Mouse (Mus musculus): Measurements from ENCODE around the gene Prkar1a.

Prkar1a gene

GRCm38 (mm10) chr11:109649206-109649605, at the start of gene Prkar1a:
Gene Prkar1a (plus strand): TSS chr11:109649405.
- DNase-seq (ENCODE audit: low read depth, low spot score), result peak; percentile 90

- no peak for DNase-seq (ENCODE audit: low read depth, low spot score)
Measured at GRCm38 (mm10) chr11:109607600-109607999, 41.6 kb upstream of the Prkar1a start.

- no peak for DNase-seq (ENCODE audit: low read depth, low spot score)
Measured at GRCm38 (mm10) chr11:109608976-109609625, 40.1 kb upstream of the Prkar1a start.

GRCm38 (mm10) chr11:109610046-109610794, 39.0 kb upstream of the Prkar1a start:
- no peak for DNase-seq (ENCODE audit: low read depth, low spot score)

GRCm38 (mm10) chr11:109610795-109611302, 38.4 kb upstream of the Prkar1a start:
- peak; percentile 43 for DNase-seq (ENCODE audit: low read depth, low spot score)

GRCm38 (mm10) chr11:109611303-109612149, 37.7 kb upstream of the Prkar1a start, which contains the start of gene Wipi1:
Gene Wipi1 (minus strand): TSS chr11:109611967.
- peak; percentile 99 for DNase-seq (ENCODE audit: low read depth, low spot score)

GRCm38 (mm10) chr11:109612871-109613529, 36.2 kb upstream of the Prkar1a start:
- DNase-seq (ENCODE audit: low read depth, low spot score), result no peak

GRCm38 (mm10) chr11:109615286-109615685, 33.9 kb upstream of the Prkar1a start:
- DNase-seq (ENCODE audit: low read depth, low spot score), result no peak

- peak; percentile 24 for DNase-seq (ENCODE audit: low read depth, low spot score)
Measured at GRCm38 (mm10) chr11:109616352-109616751, 32.9 kb upstream of the Prkar1a start.

- peak; percentile 24 for DNase-seq (ENCODE audit: low read depth, low spot score)
Measured at GRCm38 (mm10) chr11:109616766-109617165, 32.4 kb upstream of the Prkar1a start.

- DNase-seq (ENCODE audit: low read depth, low spot score), result peak; percentile 91
Measured at GRCm38 (mm10) chr11:109619055-109619454, 30.1 kb upstream of the Prkar1a start.

GRCm38 (mm10) chr11:109620356-109620755, 28.8 kb upstream of the Prkar1a start:
- no peak for DNase-seq (ENCODE audit: low read depth, low spot score)

GRCm38 (mm10) chr11:109621183-109621582, 28.0 kb upstream of the Prkar1a start:
- DNase-seq (ENCODE audit: low read depth, low spot score), result peak; percentile 84

- DNase-seq (ENCODE audit: low read depth, low spot score), result peak; percentile 35
Measured at GRCm38 (mm10) chr11:109622518-109623037, 26.6 kb upstream of the Prkar1a start.

GRCm38 (mm10) chr11:109623238-109623637, 26.0 kb upstream of the Prkar1a start:
- DNase-seq (ENCODE audit: low read depth, low spot score), result no peak

GRCm38 (mm10) chr11:109627648-109628047, 21.6 kb upstream of the Prkar1a start:
- DNase-seq (ENCODE audit: low read depth, low spot score), result no peak

- no peak for DNase-seq (ENCODE audit: low read depth, low spot score)
Measured at GRCm38 (mm10) chr11:109628099-109628498, 21.1 kb upstream of the Prkar1a start.

GRCm38 (mm10) chr11:109629021-109629521, 20.1 kb upstream of the Prkar1a start:
- DNase-seq (ENCODE audit: low read depth, low spot score), result peak; percentile 68

- DNase-seq (ENCODE audit: low read depth, low spot score), result no peak
Measured at GRCm38 (mm10) chr11:109634928-109635327, 14.3 kb upstream of the Prkar1a start.

- DNase-seq (ENCODE audit: low read depth, low spot score), result no peak
Measured at GRCm38 (mm10) chr11:109635871-109636395, 13.3 kb upstream of the Prkar1a start.

Measured in brain, adult 2 months (tissue).